Mouse (Mus musculus) kidney, postnatal 0 days (tissue): Measurements from ENCODE around the gene Skint3. TPM values are rescaled to one million over a fixed set of nuclear protein-coding genes. Genes with fewer than 3 reads are reported as not detected.
"Not testable (repeated sequence)": the region's sequence is repeated elsewhere in the genome, so short reads cannot be mapped to it uniquely, and the experiment has no call there.

Source experiments
- ATAC-seq: fragments of 200-750 bp; cut with Nextera tagmentation; replicated peaks from 2 replicates; pipeline ENCODE4 v1.8.0; 2017; ENCODE audit warnings: low read depth, moderate number of reproducible peaks, moderate TSS enrichment, moderate library complexity; ENCODE audit not compliant: low FRiP score
- DNase-seq: peaks from one replicate; pipeline ENCODE4 v3.0.0-alpha.2; 2016; ENCODE audit warnings: low spot score
- H3K27ac ChIP-seq: fragments of 300-500 bp; sonication (generic); 2 replicates; pipeline ENCODE4 v1.5.1; 2014; ENCODE audit warnings: mild to moderate bottlenecking
- H3K27me3 ChIP-seq: fragments of 300-500 bp; sonication (generic); 2 replicates; pipeline ENCODE4 v1.6.1; 2014; ENCODE audit warnings: low read length, mixed read lengths; ENCODE audit not compliant: insufficient read depth
- H3K36me3 ChIP-seq: fragments of 300-500 bp; sonication (generic); 2 replicates; pipeline ENCODE4 v1.6.1; 2014; ENCODE audit warnings: low read length, mixed read lengths; ENCODE audit not compliant: insufficient read depth
- H3K4me1 ChIP-seq: fragments of 300-500 bp; sonication (generic); replicated peaks from 2 replicates; pipeline ENCODE4 v1.6.1; 2014; ENCODE audit warnings: antibody characterized with exemption, low read length, mixed read lengths; ENCODE audit not compliant: insufficient read depth
- H3K4me2 ChIP-seq: fragments of 300-500 bp; sonication (generic); 2 replicates; pipeline ENCODE4 v1.6.1; 2014; ENCODE audit warnings: mild to moderate bottlenecking, low read length, moderate library complexity, mixed read lengths
- H3K4me3 ChIP-seq: fragments of 300-500 bp; sonication (generic); replicated peaks from 2 replicates; pipeline ENCODE4 v1.5.1; 2014; ENCODE audit warnings: low read depth, low read length
- H3K9ac ChIP-seq: fragments of 300-500 bp; sonication (generic); 2 replicates; pipeline ENCODE4 v1.6.1; 2014; ENCODE audit warnings: low read depth, low read length
- H3K9me3 ChIP-seq: fragments of 300-500 bp; sonication (generic); replicated peaks from 2 replicates; pipeline ENCODE4 v1.6.1; 2016; ENCODE audit warnings: low read length, inconsistent platforms, mixed read lengths
- CTCF ChIP-seq: IDR thresholded peaks from 2 replicates; pipeline ENCODE4 v1.5.1; 2016; ENCODE audit warnings: antibody characterized with exemption, low read depth, mild to moderate bottlenecking, moderate library complexity
- WGBS: fragments of 180-500 bp; shearing (Covaris S2); extraction: QIAGEN DNeasy Blood & Tissue Kit; methylation state at CpG from one replicate; pipeline ENCODE4 v1.1.7; 2014; 5-methylcytosine and 5-hydroxymethylcytosine counted together
- polyA plus RNA-seq: library from polyadenylated mRNA; unstranded; fragments of >200 nt; fragmentation: Nextera tagmentation; extraction: Ambion mirVana; gene quantifications from 2 replicates; pipeline ENCODE4 v1.2.1, GENCODE M21; 2015

Skint3 gene
- polyA plus RNA-seq, 1 experiment from 2014 or later, result 0.05 TPM

DNA sequence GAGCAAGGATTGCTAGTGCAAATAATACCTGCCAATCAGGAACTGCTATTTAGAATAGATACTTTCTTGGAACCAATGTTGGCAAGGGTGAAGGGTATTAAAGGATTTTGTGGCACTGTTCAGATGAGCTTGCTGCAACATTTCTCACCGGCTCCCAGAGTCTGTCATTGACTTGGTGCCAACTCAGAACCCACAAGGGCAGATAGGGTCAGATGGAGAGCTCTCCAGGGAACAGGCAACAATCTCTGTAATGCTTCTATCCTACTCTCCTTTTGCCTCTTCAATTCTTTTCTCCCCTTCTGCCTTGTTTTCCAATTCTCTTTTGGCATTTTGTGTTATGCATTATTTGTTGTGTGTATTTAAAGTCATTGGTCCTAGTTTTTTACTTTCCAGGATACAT lies 70.3 kb downstream of the Skint3 start:
- DNase-seq, result no peak
- H3K9me3 ChIP-seq, result no peaks in the 10 kb centered on the region
- H3K4me1 ChIP-seq, result no peaks in the 10 kb centered on the region

DNA sequence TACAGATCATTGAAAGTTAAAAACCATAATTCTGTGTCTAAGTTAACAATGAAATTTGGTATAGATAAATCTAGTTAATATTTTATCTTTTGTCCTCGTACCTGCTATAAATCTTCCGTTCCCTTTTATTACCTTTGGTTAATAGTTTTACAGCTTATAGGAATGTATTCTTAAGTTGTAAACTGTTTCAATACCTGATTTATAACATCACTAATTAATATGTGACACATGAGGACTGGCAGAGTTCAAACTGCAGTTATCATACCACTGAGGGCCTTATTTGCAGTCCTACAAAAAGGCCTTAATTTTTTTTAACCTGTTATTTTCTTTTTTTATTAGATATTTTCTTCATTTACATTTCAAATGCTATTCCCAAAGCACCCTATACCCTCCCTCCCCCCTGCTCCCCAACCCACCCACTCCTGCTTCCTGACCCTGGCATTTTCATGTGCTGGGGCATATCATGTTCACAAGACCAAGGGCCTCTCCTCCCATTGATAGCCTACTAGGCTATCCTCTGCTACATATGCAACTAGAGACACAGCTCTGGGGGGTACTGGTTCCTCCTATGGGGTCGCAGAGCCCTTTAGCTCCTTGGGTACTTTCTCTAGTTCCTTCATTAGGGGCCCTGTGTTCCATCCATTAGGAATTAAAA lies 70.9 kb downstream of the Skint3 start:
- no peak for ATAC-seq

More for the DNA sequence above, 70.3 kb downstream of the Skint3 start:
- H3K9ac ChIP-seq, result no peak overlapping the region
- H3K27me3 ChIP-seq, result no peaks in the 10 kb centered on the region
- ATAC-seq, result no peak
- 77% methylated on average over 1 of the region's 1 CpGs for WGBS
- H3K36me3 ChIP-seq, result no peaks in the 10 kb centered on the region
- no peak overlapping the region for H3K4me3 ChIP-seq
- H3K27ac ChIP-seq, result no peak overlapping the region
- H3K4me2 ChIP-seq, result no peak overlapping the region
- no peak for TF ChIP-seq CTCF

DNA sequence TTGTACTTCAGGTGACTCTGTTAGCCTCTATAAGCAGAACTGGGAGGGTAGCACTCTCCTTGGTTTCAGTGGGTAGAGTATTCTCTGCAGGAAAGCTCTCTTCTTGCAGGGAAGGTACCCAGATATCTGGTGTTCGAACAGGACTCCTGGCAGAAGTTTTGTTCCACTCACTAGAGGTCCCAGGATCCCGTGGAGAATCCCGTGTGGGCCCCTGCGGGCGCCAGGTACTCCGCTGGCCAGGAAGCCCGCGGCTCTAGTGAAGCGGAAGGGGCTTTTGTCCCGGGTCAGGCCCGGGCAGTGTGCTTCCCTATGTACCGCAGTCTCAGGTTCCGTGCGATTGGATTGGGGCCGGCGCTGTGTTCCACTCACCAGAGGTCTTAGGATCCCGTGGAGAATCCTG lies 117.1 kb downstream of the Skint3 start:
- not testable (repeated sequence) for DNase-seq, H3K27ac ChIP-seq, H3K27me3 ChIP-seq, ATAC-seq, H3K4me1 ChIP-seq, H3K4me3 ChIP-seq, H3K36me3 ChIP-seq, H3K9me3 ChIP-seq, H3K9ac ChIP-seq, H3K4me2 ChIP-seq
- WGBS, result 93% methylated on average over 16 of the region's 17 CpGs

More for the DNA sequence above, 70.9 kb downstream of the Skint3 start:
- no peak overlapping the region for H3K9ac ChIP-seq
- no peaks in the 10 kb centered on the region for H3K36me3 ChIP-seq
- no peak overlapping the region for H3K4me3 ChIP-seq
- H3K4me2 ChIP-seq, result no peak overlapping the region
- H3K27me3 ChIP-seq, result no peaks in the 10 kb centered on the region
- no peak overlapping the region for H3K27ac ChIP-seq
- no peak for TF ChIP-seq CTCF
- no peak for DNase-seq
- no peaks in the 10 kb centered on the region for H3K9me3 ChIP-seq
- no peaks in the 10 kb centered on the region for H3K4me1 ChIP-seq
- 74% methylated on average over 3 of the region's 3 CpGs for WGBS

Other genes with a start within 250 kb of the Skint3 start
- not detected in 2 replicates for gene Skint1, start 226.0 kb upstream of the Skint3 start, polyA plus RNA-seq
- not detected in 2 replicates for gene Skint4, start 160.2 kb upstream of the Skint3 start, polyA plus RNA-seq
- not detected in 2 replicates for gene Skint9, start 201.7 kb downstream of the Skint3 start, polyA plus RNA-seq